Mouse (Mus musculus): ENCODE measurements around the gene Gna13. TPM values are rescaled to one million over a fixed set of nuclear protein-coding genes. Genes with fewer than 3 reads are reported as not detected.

Gene Gna13
- polyA plus RNA-seq, 1 experiment, result 60.3 TPM

GRCm38 (mm10) chr11:109421205-109421604, 58.6 kb downstream of the Gna13 start:
- TF ChIP-seq POLR2A (IDR thresholded peaks at IDR 0.05; ENCODE audit: low read depth, low read length), result no peak
- TF ChIP-seq CTCF (IDR thresholded peaks at IDR 0.05; ENCODE audit: extremely low read depth, insufficient read length, insufficient replicate concordance, low read depth, low read length), result no peak
- H3K4me1 ChIP-seq (ENCODE audit: control insufficient read depth, insufficient read depth, insufficient read length, low read length), result peaks cover 7% of the 10 kb centered on the region
- no peaks in the 10 kb centered on the region for H3K36me3 ChIP-seq (ENCODE audit: control insufficient read depth, insufficient read depth, low read length)
- no peak overlapping the region for H3K4me3 ChIP-seq (ENCODE audit: low read depth, low read length)
- H3K27ac ChIP-seq (ENCODE audit: insufficient read depth, low read depth, low read length), result no peak overlapping the region
- 82% methylated on average over 5 of the region's 5 CpGs for WGBS
- no peaks in the 10 kb centered on the region for H3K27me3 ChIP-seq (ENCODE audit: control insufficient read depth, insufficient read depth, low read length)

- H3K27me3 ChIP-seq (ENCODE audit: control insufficient read depth, insufficient read depth, low read length), result no peaks in the 10 kb centered on the region
- no peak overlapping the region for H3K27ac ChIP-seq (ENCODE audit: insufficient read depth, low read depth, low read length)
- TF ChIP-seq POLR2A (IDR thresholded peaks at IDR 0.05; ENCODE audit: low read depth, low read length) (no peak), CTCF (IDR thresholded peaks at IDR 0.05; ENCODE audit: extremely low read depth, insufficient read length, insufficient replicate concordance, low read depth, low read length) (no peak)
- H3K36me3 ChIP-seq (ENCODE audit: control insufficient read depth, insufficient read depth, low read length), result no peaks in the 10 kb centered on the region
- peaks cover 7% of the 10 kb centered on the region for H3K4me1 ChIP-seq (ENCODE audit: control insufficient read depth, insufficient read depth, insufficient read length, low read length)
- 98% methylated on average over 4 of the region's 4 CpGs for WGBS
- H3K4me3 ChIP-seq (ENCODE audit: low read depth, low read length), result no peak overlapping the region
Measured at GRCm38 (mm10) chr11:109422263-109422662, 59.6 kb downstream of the Gna13 start.

- Histone ChIP-seq H3K27ac (ENCODE audit: insufficient read depth, low read depth, low read length) (no peak overlapping the region), H3K36me3 (ENCODE audit: control insufficient read depth, insufficient read depth, low read length) (no peaks in the 10 kb centered on the region; the same call in 1 of the 2 replicates), H3K4me3 (ENCODE audit: low read depth, low read length) (no peak overlapping the region), H3K4me1 (ENCODE audit: control insufficient read depth, insufficient read depth, insufficient read length, low read length) (peaks cover 7% of the 10 kb centered on the region), H3K27me3 (ENCODE audit: control insufficient read depth, insufficient read depth, low read length) (no peaks in the 10 kb centered on the region)
- 19% methylated on average over 1 of the region's 1 CpGs for WGBS
- TF ChIP-seq CTCF (IDR thresholded peaks at IDR 0.05; ENCODE audit: extremely low read depth, insufficient read length, insufficient replicate concordance, low read depth, low read length) (no peak), POLR2A (IDR thresholded peaks at IDR 0.05; ENCODE audit: low read depth, low read length) (no peak)
Measured at GRCm38 (mm10) chr11:109423294-109423693, 60.7 kb downstream of the Gna13 start.

- H3K27ac ChIP-seq (ENCODE audit: insufficient read depth, low read depth, low read length), result peak within 1 kb of the TSS; percentile 53
- H3K4me3 ChIP-seq (ENCODE audit: low read depth, low read length), result peak within 1 kb of the TSS; percentile 68
- H3K27me3 ChIP-seq (ENCODE audit: control insufficient read depth, insufficient read depth, low read length), result no peaks in the 10 kb centered on the region
- peaks cover 3% of the 10 kb centered on the region for H3K4me1 ChIP-seq (ENCODE audit: control insufficient read depth, insufficient read depth, insufficient read length, low read length)
- WGBS, result under 1% methylated on average over 65 of the region's 65 CpGs
- TF ChIP-seq CTCF (IDR thresholded peaks at IDR 0.05; ENCODE audit: extremely low read depth, insufficient read length, insufficient replicate concordance, low read depth, low read length) (peak; percentile 90), POLR2A (IDR thresholded peaks at IDR 0.05; ENCODE audit: low read depth, low read length) (peak; percentile 38)
- H3K36me3 ChIP-seq (ENCODE audit: control insufficient read depth, insufficient read depth, low read length), result peaks cover 6% of the 10 kb centered on the region
Measured at GRCm38 (mm10) chr11:109425392-109426271, 63.0 kb downstream of the Gna13 start, which contains the start of gene Amz2. TSS of gene Amz2 (plus strand) at chr11:109425946.

- peak overlapping the region; percentile 68 for H3K4me3 ChIP-seq (ENCODE audit: low read depth, low read length)
- peaks cover 7% of the 10 kb centered on the region for H3K36me3 ChIP-seq (ENCODE audit: control insufficient read depth, insufficient read depth, low read length)
- peak overlapping the region; percentile 53 for H3K27ac ChIP-seq (ENCODE audit: insufficient read depth, low read depth, low read length)
- TF ChIP-seq CTCF (IDR thresholded peaks at IDR 0.05; ENCODE audit: extremely low read depth, insufficient read length, insufficient replicate concordance, low read depth, low read length) (no peak), POLR2A (IDR thresholded peaks at IDR 0.05; ENCODE audit: low read depth, low read length) (no peak)
- H3K4me1 ChIP-seq (ENCODE audit: control insufficient read depth, insufficient read depth, insufficient read length, low read length), result peaks cover 3% of the 10 kb centered on the region; the same call in 1 of the 2 replicates
- under 1% methylated on average over 11 of the region's 11 CpGs for WGBS
- no peaks in the 10 kb centered on the region for H3K27me3 ChIP-seq (ENCODE audit: control insufficient read depth, insufficient read depth, low read length)
Measured at GRCm38 (mm10) chr11:109426272-109426586, 63.6 kb downstream of the Gna13 start.

GRCm38 (mm10) chr11:109427353-109427752, 64.7 kb downstream of the Gna13 start:
- WGBS, result 95% methylated on average over 5 of the region's 5 CpGs
- TF ChIP-seq CTCF (IDR thresholded peaks at IDR 0.05; ENCODE audit: extremely low read depth, insufficient read length, insufficient replicate concordance, low read depth, low read length), result no peak
- TF ChIP-seq POLR2A (IDR thresholded peaks at IDR 0.05; ENCODE audit: low read depth, low read length), result no peak
- H3K27me3 ChIP-seq (ENCODE audit: control insufficient read depth, insufficient read depth, low read length), result no peaks in the 10 kb centered on the region

GRCm38 (mm10) chr11:109434233-109434798, 71.7 kb downstream of the Gna13 start:
- Histone ChIP-seq H3K27me3 (ENCODE audit: control insufficient read depth, insufficient read depth, low read length) (no peaks in the 10 kb centered on the region), H3K4me3 (ENCODE audit: low read depth, low read length) (no peak overlapping the region), H3K27ac (ENCODE audit: insufficient read depth, low read depth, low read length) (no peak overlapping the region), H3K36me3 (ENCODE audit: control insufficient read depth, insufficient read depth, low read length) (peaks cover 20% of the 10 kb centered on the region), H3K4me1 (ENCODE audit: control insufficient read depth, insufficient read depth, insufficient read length, low read length) (peaks cover 5% of the 10 kb centered on the region; the same call in 1 of the 2 replicates)
- TF ChIP-seq POLR2A (IDR thresholded peaks at IDR 0.05; ENCODE audit: low read depth, low read length) (no peak), CTCF (IDR thresholded peaks at IDR 0.05; ENCODE audit: extremely low read depth, insufficient read length, insufficient replicate concordance, low read depth, low read length) (no peak)
- 86% methylated on average over 16 of the region's 16 CpGs for WGBS

More at GRCm38 (mm10) chr11:109427353-109427752, 64.7 kb downstream of the Gna13 start:
- Histone ChIP-seq H3K27ac (ENCODE audit: insufficient read depth, low read depth, low read length) (no peak overlapping the region), H3K4me3 (ENCODE audit: low read depth, low read length) (no peak overlapping the region), H3K4me1 (ENCODE audit: control insufficient read depth, insufficient read depth, insufficient read length, low read length) (peaks cover 6% of the 10 kb centered on the region; the same call in 1 of the 2 replicates), H3K36me3 (ENCODE audit: control insufficient read depth, insufficient read depth, low read length) (peaks cover 7% of the 10 kb centered on the region)
